Mouse (Mus musculus) CD4-positive, CD25-positive, alpha-beta regulatory T cell, adult 2 months (primary cell): ENCODE data around the gene Emg1.

Experiments
- DNase-seq: peaks from one replicate; pipeline ENCODE4 v3.0.0-alpha.2; 2012; ENCODE audit warnings: low read depth, low spot score

Emg1 gene

GRCm38 (mm10) chr6:124740888-124741761 lies 29.1 kb upstream of the Emg1 start, which contains the start of gene Grcc10:
Grcc10 (minus strand) TSS chr6:124741374.
- DNase-seq, result peak; percentile 95

GRCm38 (mm10) chr6:124740211-124740887 lies 28.4 kb upstream of the Emg1 start:
- DNase-seq, result peak; percentile 84

- no peak for DNase-seq
Observed at GRCm38 (mm10) chr6:124739231-124739796, 27.3 kb upstream of the Emg1 start.

DNA sequence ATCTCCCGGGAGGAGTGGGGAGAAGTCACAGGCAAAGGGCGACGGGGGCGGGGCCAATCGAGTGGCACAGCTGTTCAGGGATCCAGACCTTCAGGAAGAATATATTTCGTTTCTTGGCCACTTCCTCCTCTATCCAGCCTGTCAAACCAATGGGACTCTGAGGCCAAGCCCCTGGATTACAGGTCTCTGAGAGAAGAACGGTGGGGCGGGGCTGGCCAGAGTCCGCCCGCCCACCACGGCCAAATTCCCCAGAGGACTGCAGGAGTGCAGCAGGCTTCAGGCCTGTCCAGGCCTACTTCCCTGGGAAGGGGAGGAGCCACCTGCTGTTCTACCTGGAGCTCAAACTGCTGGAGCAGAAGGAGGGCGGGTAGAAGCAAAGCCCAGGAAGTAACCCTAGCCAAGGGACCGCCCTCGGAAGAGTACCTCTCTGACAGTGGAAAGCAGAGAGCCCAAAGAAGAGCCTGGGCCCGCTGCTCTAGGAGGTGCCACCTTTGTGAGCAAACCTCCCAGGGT lies 26.6 kb upstream of the Emg1 start, which contains the start of gene Ptpn6:
Ptpn6 (minus strand) TSS at position 204 of the 513 bp plus-strand sequence.
- peak; percentile 64 for DNase-seq

DNA sequence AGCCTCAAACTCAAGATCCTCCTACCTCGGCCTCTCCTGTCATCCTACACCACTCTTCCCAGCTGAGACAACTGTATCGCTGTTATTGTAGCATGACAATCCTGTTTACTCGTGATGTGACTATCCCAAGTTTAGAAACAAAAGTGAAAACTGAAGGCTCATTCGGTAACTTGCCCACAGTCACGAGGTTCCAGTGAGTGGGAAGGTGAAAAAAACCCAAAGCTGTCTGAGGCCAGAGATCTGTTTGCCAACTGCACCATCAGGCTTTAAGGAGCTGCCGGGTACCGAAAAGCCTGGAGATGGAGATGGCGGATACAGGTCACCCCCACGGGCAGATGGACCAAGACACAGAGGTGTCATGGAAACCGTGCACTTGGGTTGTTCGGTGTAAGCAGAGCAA lies 25.1 kb upstream of the Emg1 start:
- no peak for DNase-seq

- no peak for DNase-seq
Observed at GRCm38 (mm10) chr6:124734417-124734816, 22.4 kb upstream of the Emg1 start.

DNA sequence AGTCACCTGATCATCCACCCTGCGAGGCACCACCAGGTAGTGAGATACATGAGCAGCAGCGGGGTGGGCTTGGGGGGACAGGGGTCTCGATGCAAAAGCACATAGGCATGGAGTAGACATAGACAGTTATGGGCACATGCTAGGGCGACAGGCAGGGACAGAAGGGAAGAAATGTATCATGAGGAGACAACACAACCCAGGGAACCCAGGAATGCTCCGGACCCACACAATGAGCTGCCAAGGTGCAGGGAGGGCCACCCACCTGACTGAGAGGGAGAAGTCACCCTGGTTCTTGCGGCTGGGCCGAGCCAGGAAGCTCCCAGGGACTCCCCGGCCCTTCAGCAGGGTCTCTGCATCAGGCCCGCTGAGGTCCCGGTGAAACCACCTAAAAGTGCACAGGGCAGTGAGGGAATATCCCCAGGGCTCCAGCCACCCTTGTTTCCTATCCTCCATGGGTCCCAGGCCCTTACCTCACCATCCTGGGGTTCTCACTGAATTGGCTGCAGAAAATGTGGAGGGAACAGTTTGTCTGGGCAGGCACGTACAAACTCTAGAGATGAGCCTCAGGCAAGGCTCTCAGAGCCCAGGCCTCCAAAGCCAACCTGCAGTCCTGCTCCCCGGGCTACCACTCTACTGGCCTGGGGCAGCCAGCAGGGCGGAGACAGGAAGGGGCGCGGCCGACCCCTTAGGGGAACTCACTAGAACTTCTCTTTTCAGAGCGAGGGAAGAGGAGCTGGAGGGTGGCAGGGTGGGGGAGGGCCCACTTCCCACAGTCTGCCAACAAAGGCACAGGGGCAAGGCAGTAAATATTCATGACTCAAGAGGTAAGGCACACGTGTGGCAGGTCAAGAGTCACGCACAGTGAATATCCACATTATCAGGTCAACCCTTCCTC lies 20.7 kb upstream of the Emg1 start:
- DNase-seq, result peak; percentile 75

- no peak for DNase-seq
Observed at GRCm38 (mm10) chr6:124731038-124731437, 19.1 kb upstream of the Emg1 start.

- DNase-seq, result peak; percentile 62
Observed at GRCm38 (mm10) chr6:124729850-124730705, 18.1 kb upstream of the Emg1 start.

DNA sequence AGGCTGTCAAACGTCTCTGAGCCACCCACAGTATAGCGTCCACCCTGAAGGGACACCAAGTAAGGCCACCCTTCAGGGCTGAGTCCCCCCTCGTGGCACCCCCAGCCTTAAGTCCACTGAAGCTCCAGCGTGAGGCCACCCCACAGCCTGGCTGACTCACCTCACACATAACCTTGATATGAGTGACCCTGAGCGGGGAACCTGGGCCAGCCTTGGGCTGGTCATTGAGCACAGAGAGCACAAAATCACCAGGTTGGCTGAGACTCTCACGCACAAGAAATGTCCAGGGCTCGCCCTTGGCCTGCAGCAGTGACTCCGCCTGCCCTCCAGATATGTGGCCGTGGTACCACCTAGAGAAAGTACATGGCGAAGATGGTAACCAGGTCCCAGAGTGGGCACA lies 16.6 kb upstream of the Emg1 start:
- no peak for DNase-seq

DNA sequence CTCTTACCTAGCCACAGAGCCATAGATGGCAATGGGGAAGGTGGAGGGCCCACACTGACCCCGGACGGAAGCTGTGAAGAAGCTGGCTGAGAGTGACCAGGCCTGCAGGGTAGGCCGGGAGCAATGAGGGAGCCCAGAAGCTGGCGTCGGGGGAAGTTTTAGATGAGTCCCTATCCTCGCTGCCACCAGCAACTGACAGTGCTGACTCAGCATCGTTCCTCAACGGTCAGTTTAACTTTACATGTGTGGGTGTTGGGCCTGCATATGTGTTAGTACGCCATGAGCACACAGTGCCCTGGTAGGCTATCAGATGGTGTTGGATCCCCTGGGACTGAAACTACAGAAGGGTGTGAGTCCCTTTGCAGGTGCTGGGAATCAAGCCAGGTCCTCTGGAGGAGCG lies 12.5 kb upstream of the Emg1 start:
- DNase-seq, result no peak

DNA sequence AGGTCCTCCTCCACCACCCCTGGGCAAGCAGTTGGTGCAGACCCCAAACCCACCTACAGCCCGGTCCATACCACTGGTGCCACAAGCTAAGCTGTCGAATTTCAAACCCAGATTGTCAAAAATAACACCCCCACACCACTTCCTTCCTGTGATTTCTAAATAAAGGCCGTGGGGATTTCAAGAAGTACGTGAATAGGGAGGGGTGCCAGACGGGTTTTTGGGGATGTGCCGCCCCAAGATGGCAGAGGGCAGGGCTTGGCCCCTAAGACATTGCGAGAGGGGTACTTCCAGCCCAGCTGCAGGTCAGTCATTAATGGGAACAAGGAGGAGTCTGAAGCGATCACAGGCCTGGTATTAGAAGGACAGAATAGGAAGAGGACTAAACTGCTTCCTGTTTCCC lies 11.6 kb upstream of the Emg1 start:
- peak; percentile 71 for DNase-seq

DNA sequence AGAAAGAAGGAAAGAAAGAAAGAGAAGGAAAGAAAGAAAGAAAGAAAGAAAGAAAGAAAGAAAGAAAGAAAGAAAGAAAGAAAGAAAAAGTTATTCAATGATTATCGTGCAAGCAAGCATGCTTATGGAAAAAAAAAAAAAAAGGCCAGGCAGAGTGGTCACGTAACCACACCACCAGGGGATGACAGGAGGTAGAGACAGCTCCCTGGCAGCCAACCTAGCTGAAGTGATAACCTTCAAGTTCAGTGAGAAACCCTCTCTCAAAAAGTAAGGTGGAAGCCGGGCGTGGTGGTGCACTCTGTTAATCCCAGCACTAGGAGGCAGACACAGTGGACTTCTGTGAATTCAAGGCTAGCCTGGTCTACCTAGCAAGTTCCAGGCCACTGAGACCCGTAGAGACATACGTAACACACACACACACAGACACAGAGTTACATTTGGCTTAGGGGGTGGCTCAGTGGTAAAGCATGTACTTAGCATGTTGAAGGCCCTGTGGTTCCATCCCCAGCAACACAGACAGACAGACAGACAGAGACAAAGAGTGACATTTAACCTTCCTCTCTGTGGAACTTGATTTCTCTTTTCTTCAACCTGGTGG lies 11.0 kb upstream of the Emg1 start:
- DNase-seq, result peak; percentile 49

- no peak for DNase-seq
Observed at GRCm38 (mm10) chr6:124720904-124721303, 8.9 kb upstream of the Emg1 start.

DNA sequence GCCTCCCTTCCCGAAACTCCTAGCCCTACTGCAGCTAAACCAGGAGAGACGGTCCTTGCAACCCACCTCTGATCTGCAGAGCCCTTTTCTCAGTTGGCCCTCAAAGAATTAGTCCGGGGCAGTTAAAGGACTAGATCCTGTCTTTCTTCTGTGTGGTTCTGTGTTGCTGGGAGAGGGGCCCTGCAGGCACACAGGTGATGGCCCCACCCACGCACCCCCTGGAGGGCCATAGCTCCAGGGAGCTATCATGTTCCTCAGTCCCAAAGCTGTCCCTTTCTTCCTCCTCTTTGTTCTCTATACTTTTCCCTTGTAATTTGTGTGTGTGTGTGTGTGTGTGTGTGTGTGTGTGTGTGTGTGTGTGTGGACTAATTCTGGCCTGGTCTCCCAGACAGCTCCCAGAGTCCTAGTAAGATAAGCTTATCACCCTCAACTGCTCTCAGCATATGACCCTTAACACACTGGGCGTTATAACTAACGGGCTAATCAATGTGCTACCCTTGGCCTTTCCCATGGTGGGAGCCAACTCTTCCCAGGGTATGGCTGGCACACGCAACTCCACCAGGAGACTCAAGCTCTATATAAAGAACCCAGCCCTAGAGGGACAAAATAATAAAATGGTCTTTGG lies 7.5 kb upstream of the Emg1 start:
- DNase-seq, result no peak

DNA sequence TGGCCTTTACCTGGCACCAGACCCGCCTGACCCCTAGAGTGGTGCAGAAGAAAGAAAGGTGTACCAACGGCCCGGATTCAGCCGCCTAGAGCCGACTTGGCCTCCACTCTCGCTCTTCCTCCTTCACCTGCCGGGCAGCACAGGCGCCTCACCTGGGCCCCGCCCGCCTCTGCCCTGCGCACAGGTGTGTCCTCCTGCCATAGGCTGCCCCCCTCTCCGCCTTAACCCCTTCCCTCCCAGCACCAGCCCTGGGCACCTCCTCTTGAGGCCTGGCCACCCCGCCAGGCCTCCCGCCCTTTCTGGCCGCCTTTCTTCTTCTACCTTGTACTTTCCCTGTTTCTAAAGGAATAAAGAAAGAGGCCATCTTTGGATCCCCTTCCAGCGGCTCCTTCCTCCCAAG lies 6.7 kb upstream of the Emg1 start:
- DNase-seq, result no peak

GRCm38 (mm10) chr6:124717968-124718367 lies 6.0 kb upstream of the Emg1 start:
- DNase-seq, result no peak

DNA sequence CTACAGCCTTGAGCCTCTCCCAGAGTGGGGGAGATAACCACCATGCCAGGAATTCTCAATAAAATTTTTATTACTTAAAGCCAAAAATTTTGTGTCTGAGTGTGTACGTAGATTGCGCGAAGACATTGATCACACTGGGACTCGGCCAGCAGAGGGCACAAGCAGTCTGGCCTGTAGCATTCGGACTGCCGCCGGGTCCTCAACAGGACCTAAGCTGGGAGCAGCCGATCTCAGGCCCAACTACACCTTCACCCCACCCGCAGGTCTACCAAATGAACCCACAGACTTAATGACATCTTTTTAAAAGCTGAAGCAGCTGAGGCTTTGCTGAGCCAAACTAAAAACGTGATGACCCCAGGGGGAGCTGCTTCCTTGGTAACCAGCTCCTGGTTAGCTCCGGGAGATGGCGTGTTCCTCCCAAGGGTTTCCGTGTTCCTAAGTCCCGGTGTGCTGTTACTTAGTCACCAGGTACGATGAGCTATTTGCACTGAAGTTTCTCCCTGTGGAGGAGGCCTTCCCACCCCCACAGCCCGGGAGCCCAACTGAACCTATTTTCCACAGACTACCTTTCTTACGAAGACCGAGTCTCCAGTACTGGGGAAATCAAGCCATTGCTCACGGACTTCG lies 5.0 kb upstream of the Emg1 start:
- DNase-seq, result peak; percentile 84

GRCm38 (mm10) chr6:124712918-124713317 lies 940 bp upstream of the Emg1 start:
- no peak for DNase-seq
